Mouse (Mus musculus): ENCODE measurements around the gene Snx30. TPM values are rescaled to one million over a fixed set of nuclear protein-coding genes. Genes with fewer than 3 reads are reported as not detected.

Gene Snx30
- total RNA-seq, 1 experiment from 2014 or later = 7.3 TPM

DNA sequence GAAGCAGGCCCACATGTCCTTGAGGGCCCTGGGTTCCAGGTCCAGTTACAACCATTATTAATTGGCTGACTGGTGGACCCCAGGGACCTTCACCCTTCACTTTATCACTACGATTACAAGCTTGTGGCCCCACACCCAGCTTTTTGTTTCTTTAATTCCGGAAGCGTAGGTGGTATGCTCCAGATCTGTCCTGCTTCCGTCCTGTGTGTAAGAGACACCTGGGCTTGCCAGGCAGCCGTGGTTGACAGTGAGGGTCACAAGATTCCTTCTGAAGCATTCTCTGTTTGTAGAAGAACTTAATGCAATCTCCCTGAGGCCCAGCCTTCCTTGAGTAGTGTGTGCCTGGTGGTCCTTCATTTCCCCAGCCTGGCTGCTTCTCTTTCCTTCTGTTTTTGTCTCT is 19.2 kb downstream of the Snx30 start:
- no peak for DNase-seq

DNA sequence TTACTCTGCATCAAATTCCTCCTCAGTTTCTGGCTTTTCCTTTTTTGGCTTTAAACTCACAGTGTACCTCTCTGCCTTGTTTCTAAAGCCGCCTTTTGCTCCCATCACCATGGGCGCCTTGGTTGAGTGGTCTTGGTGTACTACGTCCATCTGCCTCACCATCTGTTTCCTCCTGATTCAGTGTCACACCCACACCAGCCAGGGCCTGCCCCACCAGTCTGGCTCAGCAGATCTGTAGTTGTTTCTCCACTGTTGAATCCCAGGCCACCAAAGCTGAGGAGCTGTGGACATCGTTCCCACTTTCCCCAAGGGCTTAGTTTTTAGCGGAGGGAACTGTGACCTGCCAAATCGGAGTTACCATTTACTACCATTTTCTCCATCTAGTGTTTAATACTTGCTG is 20.0 kb downstream of the Snx30 start:
- no peak for DNase-seq

DNA sequence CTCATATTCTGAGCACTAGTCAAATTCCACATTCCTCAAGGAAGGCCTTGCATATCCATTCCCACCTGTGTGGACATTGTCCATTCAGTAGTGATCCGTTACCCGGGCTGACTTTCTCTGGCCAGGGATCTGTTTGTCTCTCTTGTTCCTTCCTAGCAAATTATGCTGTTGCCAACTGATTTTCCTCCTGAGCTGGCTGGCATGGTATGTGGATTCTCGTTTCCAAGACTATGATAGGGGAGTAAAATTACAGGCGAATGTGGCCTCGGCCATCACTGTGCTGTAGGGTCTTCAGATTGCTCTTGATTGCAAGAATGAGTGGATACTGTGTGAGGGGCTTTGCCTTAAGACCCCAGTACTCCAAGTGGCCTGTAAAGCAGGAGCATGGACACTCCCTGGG is 20.7 kb downstream of the Snx30 start:
- DNase-seq = no peak

DNA sequence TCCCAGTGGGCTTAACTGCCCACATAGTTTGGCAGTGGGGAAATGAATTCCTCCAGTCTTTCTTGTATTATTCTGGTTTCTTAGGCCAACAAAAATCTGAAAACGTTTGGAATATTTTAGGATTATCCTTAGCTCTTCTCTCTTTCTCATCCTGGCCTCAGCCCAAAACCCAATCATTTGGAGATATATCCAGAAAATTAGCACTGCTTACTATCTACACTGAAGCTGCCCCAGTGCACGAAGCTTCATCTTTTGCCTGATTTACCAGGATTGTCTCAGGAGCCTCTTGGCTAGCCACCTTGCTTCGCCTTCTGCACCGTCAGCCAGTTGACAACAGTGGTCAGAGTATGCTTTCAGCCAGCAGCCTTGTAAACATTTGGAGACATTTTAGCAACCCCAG is 23.4 kb downstream of the Snx30 start:
- DNase-seq = no peak

DNA sequence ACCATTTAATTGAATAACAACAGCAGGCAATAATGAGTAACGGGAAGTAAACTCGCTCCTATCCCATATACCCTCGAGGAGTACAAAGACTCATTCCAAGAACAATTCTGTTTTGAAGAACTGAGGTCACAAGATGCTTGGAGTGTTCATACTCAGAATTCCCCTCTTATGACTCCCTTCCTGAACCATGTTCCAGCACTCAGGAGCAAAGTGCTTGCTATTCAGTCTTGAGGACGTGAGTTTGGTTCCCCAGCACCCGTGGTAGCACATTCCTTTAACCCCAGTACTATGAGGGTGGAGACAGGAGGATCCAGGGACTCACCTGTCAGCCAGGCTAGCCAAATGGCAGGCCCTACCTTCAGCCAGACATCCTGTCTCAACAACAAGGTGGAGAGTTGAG is 25.4 kb downstream of the Snx30 start:
- DNase-seq = no peak

DNA sequence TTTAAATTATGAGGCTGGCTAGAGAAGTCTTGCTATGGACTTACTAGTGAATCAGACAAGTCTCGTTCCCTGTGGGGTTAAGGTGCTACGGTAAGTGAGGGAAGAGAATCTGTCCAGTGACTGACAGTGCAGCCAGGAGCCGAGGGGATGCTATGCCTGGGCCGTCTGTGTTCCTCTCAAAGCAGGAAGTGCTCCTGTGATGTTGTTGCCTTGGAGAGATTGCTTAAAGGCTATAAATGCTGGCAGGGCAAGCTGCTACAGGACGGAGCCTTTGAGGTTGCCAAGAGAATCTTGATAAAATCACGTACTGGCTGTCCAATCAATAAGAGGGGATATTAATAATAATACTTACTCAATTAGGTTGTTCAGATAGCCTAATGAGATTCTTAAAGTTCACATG is 27.2 kb downstream of the Snx30 start:
- DNase-seq = no peak

DNA sequence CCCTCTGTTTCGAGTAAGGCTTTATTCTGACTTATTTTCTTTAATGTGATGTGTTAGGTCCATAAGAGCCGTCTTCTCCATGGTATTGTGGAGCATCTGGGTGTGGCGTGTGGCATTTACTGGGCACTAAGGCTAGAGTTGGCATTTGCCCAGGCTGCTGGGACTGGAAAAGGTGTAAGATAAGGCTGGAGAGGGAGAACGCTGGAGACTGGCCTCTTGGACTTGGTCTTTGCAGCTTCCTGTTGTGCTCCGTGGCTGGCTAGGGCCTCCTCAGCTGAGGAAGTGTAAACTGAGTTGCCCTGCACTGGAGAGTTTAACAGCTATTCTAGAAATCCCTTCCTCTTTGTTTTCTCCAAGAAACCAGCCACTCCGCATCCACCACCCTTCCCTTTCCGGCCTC is 32.0 kb downstream of the Snx30 start:
- DNase-seq = no peak

- no peak for DNase-seq
These were observed 39.0 kb downstream of the Snx30 start for GRCm38 (mm10) chr4:59844460-59845244.

GRCm38 (mm10) chr4:59845245-59845637 is 39.6 kb downstream of the Snx30 start:
- DNase-seq = no peak

- DNase-seq = no peak
These were observed 41.8 kb downstream of the Snx30 start for GRCm38 (mm10) chr4:59847447-59847846.

- DNase-seq = peak; percentile 87
These were observed 44.5 kb downstream of the Snx30 start for GRCm38 (mm10) chr4:59850181-59850580.

DNA sequence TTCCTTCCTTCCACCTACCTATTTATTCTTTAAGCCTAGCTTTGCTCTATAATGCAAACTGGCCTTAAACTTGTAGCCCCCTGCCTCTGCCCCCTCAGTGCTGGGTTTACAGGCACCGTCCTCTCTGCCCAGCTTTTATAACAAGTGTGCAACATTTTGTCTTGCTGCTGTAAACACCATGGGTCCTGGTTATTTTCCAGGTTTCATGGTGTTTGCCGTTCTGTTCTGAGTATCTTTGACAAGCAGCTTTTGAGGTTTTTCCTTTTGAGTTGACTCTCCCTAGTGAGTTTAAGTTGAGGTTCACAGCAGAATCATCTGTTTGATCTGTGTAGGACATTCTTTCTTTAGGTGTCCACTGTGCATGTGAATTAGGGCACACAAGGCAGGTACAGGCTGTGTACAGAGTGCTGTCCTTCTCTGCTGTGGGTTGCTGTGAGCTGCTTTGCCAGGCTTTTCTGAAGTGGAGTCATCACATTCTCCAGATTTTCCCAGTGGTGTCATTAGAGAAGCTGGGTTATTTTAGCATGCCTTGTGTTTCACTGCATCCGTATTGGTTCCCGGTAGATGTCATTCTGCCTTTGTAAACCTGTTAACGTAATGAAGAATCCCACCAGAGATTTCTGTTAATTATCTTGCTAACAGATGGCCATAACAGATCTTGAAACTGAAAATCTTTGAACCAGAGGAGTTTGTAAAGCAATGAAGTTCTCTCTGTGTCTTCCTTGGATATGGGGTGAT is 45.4 kb downstream of the Snx30 start:
- DNase-seq = no peak

DNA sequence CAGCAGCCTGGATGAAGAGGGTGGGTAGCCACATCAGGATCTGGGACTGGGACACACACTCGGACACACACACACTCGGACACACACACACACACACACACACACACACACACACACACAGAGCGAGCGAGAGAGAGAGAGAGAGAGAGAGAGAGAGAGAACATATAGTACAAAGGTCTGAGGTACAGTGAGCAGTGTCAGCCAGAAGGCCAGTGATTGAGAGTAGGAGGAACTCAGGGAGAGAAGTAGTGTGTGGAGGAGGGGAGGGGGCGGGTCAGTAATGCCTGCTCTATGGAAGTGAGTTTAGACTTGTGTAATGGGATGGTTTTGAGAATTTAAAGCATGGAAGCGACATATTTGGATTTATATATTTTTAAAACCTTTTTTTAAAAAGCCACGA is 47.5 kb downstream of the Snx30 start:
- no peak for DNase-seq

GRCm38 (mm10) chr4:59859693-59860425 is 54.2 kb downstream of the Snx30 start:
- no peak for DNase-seq

DNA sequence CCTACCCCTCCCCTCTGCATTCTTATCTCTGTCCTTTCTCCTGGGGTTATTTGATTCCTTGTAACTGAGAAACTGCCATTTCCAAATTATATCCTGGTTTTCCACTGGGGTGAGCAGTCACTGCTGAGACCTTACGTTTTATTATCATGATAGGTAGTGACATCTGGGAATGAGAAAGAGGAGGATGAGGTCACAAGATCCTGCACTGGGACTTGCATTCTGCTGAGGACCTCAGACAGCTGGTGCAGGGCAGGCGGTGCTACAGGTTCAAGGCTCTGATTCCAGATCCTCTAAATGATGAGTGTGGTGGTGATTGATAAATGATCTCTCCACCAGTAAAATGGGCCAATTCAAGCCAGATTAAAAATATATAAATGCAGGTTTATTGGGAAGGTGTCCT is 54.8 kb downstream of the Snx30 start:
- DNase-seq = no peak

GRCm38 (mm10) chr4:59861871-59862270 is 56.2 kb downstream of the Snx30 start:
- no peak for DNase-seq

DNA sequence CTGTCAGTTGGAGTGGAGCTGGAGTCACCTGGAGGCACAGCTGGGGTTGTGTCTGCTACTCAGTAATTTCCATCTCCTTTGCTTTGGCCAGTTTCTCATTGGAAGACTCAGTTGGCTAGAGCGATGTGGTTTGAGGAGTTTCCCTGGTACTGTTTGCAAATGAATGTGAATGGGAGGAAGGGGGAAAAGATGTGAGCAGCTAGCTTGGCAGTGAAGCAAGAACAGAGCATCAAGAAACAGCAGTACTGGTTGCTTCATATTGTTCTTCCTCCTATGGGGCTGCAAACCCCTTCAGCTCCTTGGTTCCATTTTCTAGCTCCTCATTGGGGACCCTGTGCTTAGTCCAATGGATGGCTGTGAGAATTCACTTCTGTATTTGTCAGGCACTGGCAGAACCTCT is 56.7 kb downstream of the Snx30 start:
- DNase-seq = no peak

DNA sequence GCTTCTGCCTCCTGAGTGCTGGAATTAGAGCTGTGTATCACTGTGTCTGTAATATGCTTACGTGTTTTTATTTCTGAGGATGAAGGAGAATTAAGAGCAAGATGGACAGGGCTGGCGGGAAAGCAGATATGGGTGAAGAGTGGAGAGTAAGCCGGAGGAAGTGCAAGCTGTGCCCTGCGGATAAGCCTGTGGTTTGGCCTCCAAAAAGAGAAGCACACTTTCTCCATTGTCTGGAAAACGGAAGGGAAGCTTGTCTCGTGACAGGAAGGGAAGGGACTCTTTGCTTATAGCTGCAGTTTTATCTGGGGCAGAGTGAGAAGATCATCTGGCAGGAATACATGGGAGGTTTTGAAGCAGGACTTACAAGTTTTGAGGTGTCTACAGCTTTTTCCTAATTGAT is 58.2 kb downstream of the Snx30 start:
- peak; percentile 7 for DNase-seq

DNA sequence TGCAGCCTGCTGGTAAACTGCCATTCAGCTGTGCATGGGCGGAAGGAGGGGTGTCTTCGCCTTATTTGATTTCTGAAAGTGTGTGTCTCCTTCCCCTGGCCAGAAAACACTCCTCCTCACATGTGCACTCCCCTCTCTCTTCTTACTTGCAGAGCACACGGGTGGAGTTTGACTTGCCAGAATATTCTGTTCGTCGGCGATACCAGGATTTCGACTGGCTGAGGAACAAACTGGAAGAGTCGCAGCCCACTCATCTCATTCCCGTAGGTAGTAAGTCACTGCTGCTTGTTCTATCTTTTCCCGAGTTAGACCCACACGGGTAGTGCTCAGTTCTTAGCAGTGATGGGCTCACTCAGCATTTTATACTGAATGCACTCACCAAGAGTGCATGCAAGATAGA is 62.4 kb downstream of the Snx30 start:
- DNase-seq = no peak

DNA sequence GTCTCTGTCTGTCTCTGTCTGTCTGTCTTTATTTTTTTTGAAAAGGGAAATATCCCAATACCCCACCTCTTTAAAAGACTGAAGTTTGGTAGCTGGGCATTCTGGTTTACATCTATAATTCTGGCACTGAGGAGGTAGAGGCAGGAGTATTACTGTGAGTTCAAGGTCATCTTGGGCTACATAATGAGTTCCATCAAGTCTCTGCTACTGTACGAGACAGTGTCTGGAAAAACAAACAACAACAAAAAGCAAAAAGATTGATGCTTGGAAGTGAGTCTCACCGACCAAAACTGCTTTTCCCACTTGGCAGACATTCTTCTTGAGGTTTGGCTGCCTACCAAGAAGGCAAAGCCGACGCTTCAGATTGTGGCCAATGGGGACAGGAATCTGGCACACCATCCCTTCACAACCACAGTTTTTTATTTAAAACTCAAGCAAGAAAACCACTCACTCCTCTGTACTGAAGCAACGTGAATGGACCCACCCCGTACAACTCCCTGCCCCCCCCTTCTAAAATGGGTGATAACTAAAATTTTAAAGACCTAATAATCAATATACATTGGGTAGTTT is 63.9 kb downstream of the Snx30 start:
- peak; percentile 52 for DNase-seq

DNA sequence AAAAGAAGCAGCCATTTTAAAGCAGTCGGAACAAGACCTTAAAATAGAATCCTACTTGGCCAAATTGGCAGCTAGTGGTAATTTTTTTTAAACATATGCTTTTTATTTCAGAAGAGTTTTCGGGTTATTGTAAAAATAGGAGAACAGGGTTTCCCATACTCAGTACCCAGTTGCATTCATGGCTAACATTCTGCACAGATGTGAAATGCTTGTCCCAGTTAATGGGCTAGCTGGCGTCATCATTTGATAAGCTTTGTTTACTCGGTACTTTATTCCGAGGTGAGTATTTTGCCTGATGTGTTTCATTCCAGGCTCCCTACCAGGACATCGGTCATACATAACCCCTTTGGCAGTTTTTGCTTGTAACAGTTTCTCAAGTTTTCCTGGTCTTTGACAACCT is 64.8 kb downstream of the Snx30 start:
- DNase-seq = no peak

GRCm38 (mm10) chr4:59870859-59871591 is 65.4 kb downstream of the Snx30 start:
- peak; percentile 76 for DNase-seq

Measured in adrenal gland, postnatal 14 days (tissue).